Mouse (Mus musculus) cortical plate, adult 2 months (tissue): ENCODE measurements around the gene Rcbtb1.

ENCODE experiments used
- CTCF ChIP-seq: fragments of 200-500 bp; IDR thresholded peaks from 2 replicates; pipeline ENCODE4 v1.5.1; 2011; ENCODE audit warnings: mild to moderate bottlenecking, control low read depth, low read length; ENCODE audit not compliant: insufficient read depth; ENCODE audit errors: extremely low read depth
- POLR2A ChIP-seq: fragments of 200-500 bp; IDR thresholded peaks from 2 replicates; pipeline ENCODE4 v1.6.1; 2011; ENCODE audit warnings: mild to moderate bottlenecking, low read length, control low read depth; ENCODE audit not compliant: insufficient read depth; ENCODE audit errors: extremely low read depth

- TF ChIP-seq CTCF (no peak), POLR2A (no peak)
These were observed 32.6 kb downstream of the Rcbtb1 start for GRCm38 (mm10) chr14:59233635-59234034.
